ENCODE assay signal across 25 mouse cellular contexts in the genomic region with DNA sequence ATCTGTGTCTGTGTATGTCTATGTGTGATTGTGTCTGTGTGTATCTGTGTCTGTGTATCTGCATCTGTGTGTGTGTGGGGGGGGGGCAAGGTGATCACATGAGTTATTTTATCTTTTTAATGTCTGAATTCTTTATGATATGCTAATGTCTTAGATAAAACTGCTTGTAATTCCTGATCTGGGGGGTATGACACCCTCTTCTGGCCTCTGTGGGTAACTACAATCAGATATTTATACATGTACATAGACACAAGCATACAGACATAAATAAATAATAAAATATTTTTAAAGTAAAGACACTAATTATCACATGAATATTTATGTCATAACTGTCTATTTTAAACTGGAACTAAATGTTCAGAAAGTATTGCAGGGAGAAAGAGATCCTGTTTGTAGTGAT.
A peak's percentile ranks its signal among the peaks of the same experiment; 100 is the strongest.
DNase-seq lines count a peak whose midpoint lies in the region; ATAC-seq and TF ChIP-seq lines count a peak whose summit lies in the region.
"Had no signal": no experiment of that assay in that cellular context is flagged by ENCODE, and none has a peak within 500 bp of the region (broad histone marks: within the 10 kb centered on the region; RNA-seq: fewer than 3 reads in every experiment).

No protein-coding gene starts in this region.

- no peak overlapping the region for H3K27ac ChIP-seq in gastrocnemius, adult 2 months
- no peak overlapping the region for H3K27ac ChIP-seq in left cerebral cortex, adult 2 months
- H3K27ac ChIP-seq: embryonic facial prominence, embryonic 15.5 days; heart, adult 2 months; heart, embryonic 13.5 days; limb, embryonic 10.5 days; liver, embryonic 15.5 days; macrophage; stomach, embryonic 15.5 days had no signal

- H3K27me3 ChIP-seq in Patski, result no peaks in the 10 kb centered on the region
- H3K27me3 ChIP-seq: embryonic facial prominence, embryonic 15.5 days; heart, embryonic 13.5 days; hindbrain, embryonic 15.5 days; liver, embryonic 15.5 days; stomach, embryonic 15.5 days had no signal

- intact Hi-C loops in gastrocnemius, adult 2 months (cut with DNase I), result no loop called here
- intact Hi-C loops in gastrocnemius, postnatal 36 days (cut with DNase I), result no loop called here
- intact Hi-C loops in left cerebral cortex, adult 2 months (cut with DNase I), result no loop called here

- CTCF ChIA-PET in Patski (lab: Charles Lee), result no interaction called here

- no peak for DNase-seq in gastrocnemius, adult 2 months
- no peak for DNase-seq in gastrocnemius, postnatal 36 days
- no peak for DNase-seq in left cerebral cortex, adult 2 months (ENCODE audit: extremely low spot score in 1 of 2, low spot score in 2 of 2)
- DNase-seq in left cerebral cortex, adult 11 months (ENCODE audit: low spot score), result no peak
- DNase-seq in Patski (ENCODE audit: low read depth, low spot score), result no peak
- DNase-seq in retina, embryonic 14.5 days (ENCODE audit: low spot score), result peak; percentile 25
- DNase-seq in right cerebral cortex, postnatal 10 days (ENCODE audit: low spot score in 2 of 2), result no peak
- DNase-seq: adrenal gland, postnatal 10 days; cerebellum, adult 8-10 months; cerebellum, postnatal 36 days; gastrocnemius, postnatal 14 days; heart, adult 2 months; kidney, postnatal 36 days; liver; thymus, adult 18-20 months; thymus, postnatal 4 days had no signal

- ATAC-seq in Patski, result no peak
- ATAC-seq: intestine, embryonic 16.5 days had no signal

- POLR2A ChIA-PET in Patski (lab: Charles Lee), result no interaction called here

- no peak overlapping the region for H3K4me3 ChIP-seq in gastrocnemius, adult 2 months
- no peak overlapping the region for H3K4me3 ChIP-seq in left cerebral cortex, adult 2 months
- H3K4me3 ChIP-seq: embryonic facial prominence, embryonic 15.5 days; heart, adult 2 months; heart, embryonic 13.5 days; hindbrain, embryonic 15.5 days; limb, embryonic 10.5 days; liver, embryonic 15.5 days; midbrain, embryonic 10.5 days; stomach, embryonic 15.5 days had no signal

- peak; percentile 6; the same call in 1 of the 2 replicates for TF ChIP-seq CTCF in gastrocnemius, adult 2 months (IDR thresholded peaks at IDR 0.05)
- peak; percentile 13; the same call in 1 of the 2 replicates for TF ChIP-seq CTCF in left cerebral cortex, adult 2 months (IDR thresholded peaks at IDR 0.05)
- TF ChIP-seq CTCF in Patski (IDR thresholded peaks at IDR 0.05), result peak; percentile 18

- in situ Hi-C loops in Patski (cut with MboI; ENCODE audit: low pct_unique_long_range_greater_than_20kb), result no loop called here
